Mouse (Mus musculus) gonadal fat pad, adult 2 months (tissue): ENCODE data around the gene Zfp213. TPM values are rescaled to one million over a fixed set of nuclear protein-coding genes. Genes with fewer than 3 reads are reported as not detected.
"Not testable (repeated sequence)": the region's sequence is repeated elsewhere in the genome, so short reads cannot be mapped to it uniquely, and the experiment has no call there.

Source experiments
- DNase-seq: peaks from one replicate; pipeline ENCODE4 v3.0.0-alpha.2; 2012; ENCODE audit warnings: low read depth
- polyA plus RNA-seq: library from polyadenylated mRNA; depleted of rRNA; stranded (reverse); fragments of >200 nt; gene quantifications from 2 replicates; pipeline ENCODE4 v1.2.3, GENCODE M21; 2012

The Zfp213 gene
- polyA plus RNA-seq, 1 experiment, result 20.4 TPM

DNA sequence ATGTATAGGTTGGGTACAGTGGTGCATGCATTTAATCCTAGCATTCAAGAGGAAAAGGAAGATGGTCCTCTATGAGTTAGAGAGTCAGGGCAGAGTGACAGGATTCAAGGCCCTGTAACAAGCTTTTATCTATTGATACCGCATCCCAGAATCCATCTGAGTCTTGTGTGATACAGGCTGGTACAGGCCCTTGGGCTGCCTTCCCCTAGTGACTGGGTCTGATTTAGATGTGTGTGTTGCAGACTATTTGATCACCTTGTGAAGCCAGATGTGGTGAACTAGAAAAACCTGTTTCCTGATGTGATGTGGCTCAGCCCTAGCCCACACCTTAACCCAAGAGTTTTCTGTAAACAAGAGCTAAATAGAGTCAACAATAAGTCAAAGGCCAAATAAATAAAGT is 19.3 kb downstream of the Zfp213 start:
- DNase-seq, result no peak

GRCm38 (mm10) chr17:23543983-23544382 is 20.1 kb downstream of the Zfp213 start:
- DNase-seq, result no peak

GRCm38 (mm10) chr17:23543325-23543724 is 20.7 kb downstream of the Zfp213 start:
- no peak for DNase-seq

DNA sequence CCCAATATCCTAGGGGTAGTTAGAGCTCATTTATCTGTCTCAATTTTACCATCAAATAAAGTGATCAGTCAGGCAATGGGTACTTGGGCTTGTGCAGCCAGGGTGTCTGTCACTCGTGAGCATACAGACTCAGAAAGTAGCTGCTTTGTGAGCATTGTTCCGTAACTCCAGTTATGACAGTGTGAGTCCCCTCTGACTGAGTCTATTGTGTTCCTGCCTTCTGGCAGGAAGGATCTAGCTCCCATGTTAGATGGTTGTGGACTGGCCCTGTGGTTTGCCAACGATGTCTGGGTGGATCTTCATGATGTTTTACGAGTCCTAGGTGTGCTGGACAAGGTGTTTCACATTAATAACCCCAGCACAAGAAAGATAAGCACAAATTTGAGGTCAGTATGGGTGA is 21.2 kb downstream of the Zfp213 start:
- no peak for DNase-seq

- DNase-seq, result no peak
These were observed 21.9 kb downstream of the Zfp213 start for GRCm38 (mm10) chr17:23542004-23542720.

DNA sequence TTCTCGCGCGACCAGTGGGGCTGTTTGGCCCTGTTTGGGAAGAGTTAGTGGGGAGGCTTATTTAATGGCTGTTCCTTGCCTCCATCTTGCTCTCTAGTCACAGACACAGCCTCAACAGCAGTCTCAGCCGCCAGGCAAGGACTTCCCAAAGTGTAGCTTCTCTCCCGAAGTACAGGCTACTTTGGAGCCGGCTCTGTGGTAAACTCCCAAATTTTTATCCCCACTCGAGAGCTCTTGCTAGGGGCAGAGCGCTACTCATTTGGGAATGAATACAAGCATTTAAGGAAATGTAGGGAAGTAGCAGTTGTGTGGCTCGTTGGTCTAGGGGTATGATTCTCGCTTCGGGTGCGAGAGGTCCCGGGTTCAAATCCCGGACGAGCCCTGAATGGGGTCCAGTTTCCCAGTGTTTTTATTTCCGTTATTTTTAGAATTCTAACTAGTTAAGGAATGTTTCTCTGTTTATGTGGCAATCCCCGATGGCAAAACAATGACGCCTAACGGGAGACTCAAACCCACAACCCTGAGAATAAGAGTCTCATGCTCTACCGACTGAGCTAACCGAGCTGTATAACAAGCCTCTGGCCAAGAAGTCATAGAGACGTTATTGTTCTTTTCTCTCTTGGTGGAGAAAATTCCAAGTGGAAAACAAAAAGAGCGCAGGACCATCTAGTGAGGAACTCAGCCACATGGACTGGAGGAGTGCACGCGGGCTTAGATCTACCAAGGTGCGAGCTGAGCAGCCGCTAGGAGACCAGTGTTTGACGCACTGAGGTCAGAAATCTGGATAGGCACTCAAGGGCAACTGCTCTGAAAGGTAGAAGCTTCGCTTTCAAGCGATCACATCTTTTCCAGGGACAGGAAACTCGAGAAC is 23.2 kb downstream of the Zfp213 start:
- DNase-seq, result no peak

DNA sequence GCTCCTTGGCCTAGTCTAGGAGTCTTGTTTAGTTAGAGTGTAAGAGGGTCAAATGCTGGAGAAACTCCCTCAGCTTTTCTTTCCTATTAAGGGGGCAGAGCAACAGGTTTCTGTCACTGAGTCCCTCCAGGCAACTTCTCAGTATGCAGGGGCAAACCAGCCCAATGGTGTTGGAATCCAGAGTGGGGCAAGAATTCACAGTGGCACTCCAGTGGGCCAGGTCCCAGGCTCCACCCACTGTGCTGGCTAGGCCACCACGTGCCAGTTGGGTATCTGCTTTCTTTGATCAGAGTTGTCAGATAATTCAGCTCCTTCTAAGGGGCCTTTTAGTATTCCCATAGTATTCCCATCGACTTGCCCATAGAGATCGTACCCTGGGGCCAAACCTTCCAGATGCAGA is 23.9 kb downstream of the Zfp213 start:
- DNase-seq, result no peak

GRCm38 (mm10) chr17:23539608-23540007 is 24.4 kb downstream of the Zfp213 start:
- no peak for DNase-seq

DNA sequence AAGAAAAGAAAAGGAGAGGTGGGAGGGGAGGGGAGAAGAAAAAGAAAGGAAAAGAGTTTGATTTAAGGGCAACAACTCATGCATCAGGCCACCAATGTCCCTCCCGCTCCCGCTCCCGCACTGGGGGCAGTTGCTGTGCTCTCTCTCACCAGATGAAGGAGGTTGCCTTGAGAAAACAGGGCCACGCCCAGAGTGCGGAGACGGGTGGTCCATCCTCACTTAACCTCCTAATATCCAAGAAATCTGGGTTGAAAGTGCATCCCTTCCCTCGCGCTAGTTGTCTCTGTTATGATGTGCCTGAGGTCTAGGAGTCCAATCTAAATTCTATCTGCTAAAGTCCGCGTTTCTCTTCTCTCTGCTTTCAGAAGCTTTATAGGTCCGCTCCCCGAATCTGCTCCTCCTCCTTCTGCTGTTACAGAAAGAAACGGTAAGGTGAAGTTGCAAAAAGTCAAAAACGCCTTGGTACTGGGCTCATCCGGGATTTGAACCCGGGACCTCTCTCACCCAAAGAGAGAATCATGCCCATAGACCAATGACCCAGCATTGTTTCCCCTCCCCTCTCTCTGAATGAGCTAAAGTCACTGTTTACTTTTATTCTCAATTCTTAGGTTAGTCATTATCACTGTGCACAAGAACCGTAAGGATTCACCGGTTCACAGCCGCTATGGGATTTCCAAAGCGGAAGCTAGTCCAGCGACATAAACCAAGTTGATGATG is 25.6 kb downstream of the Zfp213 start:
- DNase-seq, result no peak

DNA sequence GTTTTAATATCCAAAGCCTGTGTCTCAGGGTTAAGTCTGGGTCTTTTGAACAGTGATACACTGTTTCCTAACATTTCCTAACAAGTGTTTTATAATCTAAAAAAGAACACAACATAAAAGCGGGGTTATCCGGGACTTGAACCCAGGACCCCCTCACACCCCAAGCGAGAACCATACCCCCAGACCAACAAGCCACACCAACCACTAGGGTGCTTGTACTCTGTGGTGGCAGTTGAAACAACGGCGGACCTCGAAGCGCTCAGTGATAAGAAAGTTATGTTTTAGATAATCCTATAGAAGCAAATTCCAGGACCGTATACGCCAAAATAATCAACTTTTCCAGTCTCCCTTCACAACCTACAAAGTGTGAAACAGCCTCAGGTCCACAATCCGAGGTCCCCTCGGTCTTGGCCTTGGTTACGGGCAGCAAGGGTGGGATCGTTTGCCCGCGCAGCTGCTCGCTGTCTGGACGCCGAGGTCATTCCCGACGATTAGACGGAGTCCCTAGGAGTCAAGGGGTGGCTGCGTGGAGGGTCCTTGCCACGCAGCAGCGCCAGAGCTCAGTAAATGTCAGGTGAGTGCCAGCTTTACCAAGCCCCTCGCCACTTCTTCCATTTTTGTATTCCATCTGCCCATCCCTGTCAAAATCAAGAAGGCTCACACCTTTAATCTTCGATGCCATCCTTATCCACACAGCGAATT is 26.3 kb downstream of the Zfp213 start:
- no peak for DNase-seq

DNA sequence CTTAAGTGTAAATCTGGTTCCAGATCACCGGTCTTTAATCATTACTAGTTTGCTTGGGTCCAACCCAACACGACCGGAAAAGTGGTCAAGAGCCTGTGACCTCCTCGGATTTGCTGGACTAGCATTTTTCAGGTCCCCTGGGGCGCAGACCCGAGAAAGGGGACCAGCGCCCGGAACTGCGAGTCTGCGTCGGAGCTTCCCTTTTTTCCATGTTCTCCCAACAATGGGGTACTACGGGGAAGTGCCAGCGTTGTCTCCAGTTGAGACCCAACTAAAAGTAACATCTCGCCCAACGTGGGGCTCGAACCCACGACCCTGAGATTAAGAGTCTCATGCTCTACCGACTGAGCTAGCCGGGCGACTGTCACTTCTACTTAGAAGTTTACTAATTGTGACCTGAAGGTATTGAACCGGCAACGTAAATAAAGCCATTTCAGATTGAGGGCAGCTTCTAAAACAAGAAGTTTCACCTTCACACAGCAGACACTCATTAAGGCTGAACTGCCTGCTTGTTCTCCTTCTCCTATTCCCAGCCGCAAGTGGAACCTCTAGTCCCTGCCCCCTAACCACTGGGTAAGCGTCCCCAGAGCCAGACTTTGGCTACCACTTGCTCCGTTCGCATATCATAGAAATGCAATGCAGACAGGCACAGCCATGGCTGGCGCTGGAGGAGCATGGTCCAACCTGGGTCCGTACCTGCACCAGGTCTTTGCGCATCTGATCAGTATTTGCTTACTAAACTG is 28.8 kb downstream of the Zfp213 start:
- DNase-seq, result not testable (repeated sequence)

- not testable (repeated sequence) for DNase-seq
These were observed 30.2 kb downstream of the Zfp213 start for GRCm38 (mm10) chr17:23533591-23534490.

GRCm38 (mm10) chr17:23531408-23531807 is 32.6 kb downstream of the Zfp213 start:
- DNase-seq, result not testable (repeated sequence)

DNA sequence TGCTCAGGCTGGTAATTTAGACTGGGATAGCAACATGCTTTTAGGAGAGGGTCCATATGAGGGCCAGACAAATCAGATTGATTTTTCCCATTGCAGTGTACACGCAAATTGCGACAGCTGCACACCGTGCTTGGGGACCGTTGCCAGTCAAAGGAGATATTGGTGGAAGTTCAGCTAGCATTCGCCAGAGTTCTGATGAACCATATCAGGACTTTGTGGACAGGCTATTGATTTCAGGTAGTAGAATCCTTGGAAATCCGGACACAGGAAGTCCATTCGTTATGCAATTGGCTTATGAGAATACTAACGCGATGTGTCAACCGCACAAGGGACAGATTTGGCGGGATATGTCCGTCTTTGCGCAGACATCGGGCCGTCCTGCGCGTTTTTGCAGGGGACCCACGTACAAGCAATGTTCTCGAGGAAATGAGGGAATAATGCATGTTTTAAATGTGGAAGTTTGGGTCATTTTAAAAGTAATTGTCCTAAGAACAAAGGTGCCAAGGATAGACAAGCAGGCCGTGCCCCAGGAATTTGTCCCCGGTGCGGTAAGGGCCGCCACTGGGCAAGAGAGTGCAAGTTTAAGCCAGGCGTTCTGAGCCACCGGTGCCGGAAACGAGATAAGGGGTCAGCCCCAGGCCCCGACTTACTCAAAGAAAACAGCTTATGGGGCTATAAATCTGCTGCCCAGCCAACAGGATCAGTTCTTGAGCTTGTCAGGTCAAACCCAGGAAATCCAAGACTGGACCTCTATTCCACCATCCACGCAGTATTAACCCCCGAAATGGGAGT is 40.9 kb downstream of the Zfp213 start:
- not testable (repeated sequence) for DNase-seq

DNA sequence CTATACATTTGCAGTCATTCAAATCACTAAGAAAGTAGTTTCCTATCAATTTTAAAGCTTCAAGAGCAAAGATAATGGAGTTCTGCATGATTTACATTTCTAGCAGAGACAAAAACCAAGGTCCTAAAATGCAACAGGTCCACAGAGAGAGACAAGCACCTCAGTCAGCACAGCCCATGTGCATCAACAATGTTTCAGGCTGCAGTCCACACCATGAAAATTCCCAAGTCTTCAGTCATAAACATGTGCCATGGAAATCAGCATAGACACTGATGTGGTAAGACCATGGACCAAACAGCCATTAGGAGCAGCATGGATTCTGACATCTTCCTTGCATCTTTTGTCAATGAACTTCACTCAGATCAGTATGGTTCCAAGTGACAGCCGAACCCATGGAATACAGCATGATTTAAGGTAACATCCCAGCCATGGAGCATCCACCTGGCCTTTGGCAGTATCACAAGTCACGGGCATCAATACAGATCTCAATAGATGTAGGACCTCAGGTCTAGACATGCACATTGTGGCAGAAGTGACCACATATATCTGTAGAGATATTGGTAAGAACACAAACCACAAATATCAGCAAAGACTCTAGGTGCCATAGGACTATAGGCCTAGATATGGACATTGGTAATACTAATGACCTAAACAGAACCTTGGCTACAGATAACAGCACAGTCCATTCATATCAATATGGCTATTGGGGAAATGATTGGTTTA is 45.2 kb downstream of the Zfp213 start:
- no peak for DNase-seq
